Mouse (Mus musculus) embryo, embryonic 10.5 days (tissue): ENCODE data around the gene Gm8720.
"Not testable (repeated sequence)": the region's sequence is repeated elsewhere in the genome, so short reads cannot be mapped to it uniquely, and the experiment has no call there.

Experiments
- DNase-seq: peaks from one replicate; pipeline ENCODE4 v3.0.0-alpha.2; 2015; ENCODE audit warnings: low spot score

Gene Gm8720

GRCm38 (mm10) chr7:23067356-23067755, at the start of gene Gm8720:
Gene Gm8720, minus strand, starts transcription at chr7:23067456.
- not testable (repeated sequence) for DNase-seq

DNA sequence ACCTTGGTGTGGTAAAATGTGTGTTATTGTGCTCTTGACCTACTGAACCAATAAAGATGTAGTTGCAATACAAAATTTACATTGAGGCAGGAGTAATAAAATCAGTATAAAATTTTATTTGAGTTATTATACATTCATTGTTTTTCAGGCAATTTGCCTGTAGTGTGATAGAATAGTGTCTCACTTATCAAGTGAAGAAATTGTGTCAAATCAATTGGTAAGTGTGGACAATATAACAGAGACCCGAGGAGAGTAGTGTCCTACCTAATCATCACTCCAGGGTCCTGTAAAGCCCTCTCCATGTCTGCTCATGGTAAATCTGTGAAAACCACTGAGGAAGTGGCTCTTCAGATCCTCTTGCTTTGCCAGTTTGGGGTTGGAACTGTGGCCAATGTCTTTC, 12.0 kb downstream of the Gm8720 start, which contains the start of gene Vmn1r163:
Gene Vmn1r163, plus strand, starts transcription at position 301 of the 400 bp plus-strand sequence.
- DNase-seq, result not testable (repeated sequence)

GRCm38 (mm10) chr7:23019823-23020222, 47.4 kb downstream of the Gm8720 start, which contains the start of gene Gm4216:
Gene Gm4216, minus strand, starts transcription at chr7:23019923.
- DNase-seq, result not testable (repeated sequence)
